Mouse (Mus musculus): ENCODE data around the gene Ly6g5c. TPM values are rescaled to one million over a fixed set of nuclear protein-coding genes. Genes with fewer than 3 reads are reported as not detected.

Ly6g5c gene
- polyA plus RNA-seq, 1 experiment from 2014 or later: not detected

DNA sequence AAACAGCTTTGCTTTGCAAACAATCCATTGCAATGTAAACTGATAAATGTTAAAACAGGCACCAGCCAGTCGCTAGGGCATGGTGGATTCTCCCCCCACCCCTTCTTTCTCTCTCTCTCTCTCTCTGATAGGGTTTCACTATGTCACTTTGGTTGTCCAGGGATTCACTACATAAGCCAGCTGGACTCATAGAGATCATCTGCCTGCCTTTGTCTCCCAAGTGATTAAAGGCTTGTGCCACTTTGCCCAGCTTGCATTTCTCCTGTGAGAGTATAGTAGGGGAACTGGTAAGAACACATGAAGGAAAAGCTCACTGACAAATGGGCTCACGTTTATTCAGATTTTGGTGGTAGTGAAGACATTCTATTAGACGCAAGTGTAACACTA, 24.1 kb downstream of the Ly6g5c start:
- ATAC-seq: no peak
- Histone ChIP-seq H3K27me3 (replicated peaks; ENCODE audit: insufficient read depth, low read length) (no peaks in the 10 kb centered on the region), H3K4me3 (ENCODE audit: low read depth, low read length) (no peak overlapping the region), H3K4me2 (replicated peaks; ENCODE audit: low read depth, low read length) (no peak overlapping the region), H3K9me3 (ENCODE audit: low read length) (no peaks in the 10 kb centered on the region), H3K27ac (ENCODE audit: low read length) (no peak overlapping the region), H3K36me3 (ENCODE audit: insufficient read depth, low read length) (no peaks in the 10 kb centered on the region), H3K4me1 (ENCODE audit: insufficient read depth, low read depth, low read length) (peaks cover 7% of the 10 kb centered on the region), H3K9ac (replicated peaks; ENCODE audit: low read depth) (no peak overlapping the region)
- TF ChIP-seq CTCF (IDR thresholded peaks at IDR 0.05) (no peak), EP300 (IDR thresholded peaks at IDR 0.05) (no peak)
- no peak for DNase-seq (ENCODE audit: low spot score)
- WGBS: 63% methylated on average over 3 of the region's 3 CpGs

DNA sequence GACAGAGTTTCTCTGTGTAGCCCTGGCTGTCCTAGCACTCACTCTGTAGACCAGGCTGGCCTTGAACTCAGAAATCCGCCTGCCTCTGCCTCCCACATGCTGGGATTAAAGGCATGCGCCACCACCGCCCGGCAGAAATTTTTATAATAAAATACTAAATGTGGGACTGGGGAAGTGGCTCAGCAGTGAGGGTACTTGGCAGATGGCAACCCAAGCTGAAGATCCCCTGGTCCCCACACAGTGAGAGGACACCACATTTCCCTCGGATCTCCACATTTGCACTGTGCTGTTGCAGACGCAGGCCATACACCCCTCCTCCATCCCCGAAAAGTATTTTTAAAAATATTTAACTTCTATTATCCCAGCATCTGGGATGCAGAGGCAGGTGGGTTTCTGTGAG, 25.4 kb downstream of the Ly6g5c start:
- H3K9ac ChIP-seq (replicated peaks; ENCODE audit: low read depth): no peak overlapping the region
- H3K4me2 ChIP-seq (replicated peaks; ENCODE audit: low read depth, low read length): no peak overlapping the region
- DNase-seq (ENCODE audit: low spot score): no peak
- no peak overlapping the region for H3K27ac ChIP-seq (ENCODE audit: low read length)
- no peaks in the 10 kb centered on the region for H3K36me3 ChIP-seq (ENCODE audit: insufficient read depth, low read length)
- WGBS: 95% methylated on average over 7 of the region's 7 CpGs
- H3K9me3 ChIP-seq (ENCODE audit: low read length): no peaks in the 10 kb centered on the region
- no peak overlapping the region for H3K4me3 ChIP-seq (ENCODE audit: low read depth, low read length)
- ATAC-seq: no peak
- TF ChIP-seq EP300 (IDR thresholded peaks at IDR 0.05): no peak
- no peaks in the 10 kb centered on the region for H3K27me3 ChIP-seq (replicated peaks; ENCODE audit: insufficient read depth, low read length)
- H3K4me1 ChIP-seq (ENCODE audit: insufficient read depth, low read depth, low read length): no peaks in the 10 kb centered on the region; the same call in none of the 2 replicates

DNA sequence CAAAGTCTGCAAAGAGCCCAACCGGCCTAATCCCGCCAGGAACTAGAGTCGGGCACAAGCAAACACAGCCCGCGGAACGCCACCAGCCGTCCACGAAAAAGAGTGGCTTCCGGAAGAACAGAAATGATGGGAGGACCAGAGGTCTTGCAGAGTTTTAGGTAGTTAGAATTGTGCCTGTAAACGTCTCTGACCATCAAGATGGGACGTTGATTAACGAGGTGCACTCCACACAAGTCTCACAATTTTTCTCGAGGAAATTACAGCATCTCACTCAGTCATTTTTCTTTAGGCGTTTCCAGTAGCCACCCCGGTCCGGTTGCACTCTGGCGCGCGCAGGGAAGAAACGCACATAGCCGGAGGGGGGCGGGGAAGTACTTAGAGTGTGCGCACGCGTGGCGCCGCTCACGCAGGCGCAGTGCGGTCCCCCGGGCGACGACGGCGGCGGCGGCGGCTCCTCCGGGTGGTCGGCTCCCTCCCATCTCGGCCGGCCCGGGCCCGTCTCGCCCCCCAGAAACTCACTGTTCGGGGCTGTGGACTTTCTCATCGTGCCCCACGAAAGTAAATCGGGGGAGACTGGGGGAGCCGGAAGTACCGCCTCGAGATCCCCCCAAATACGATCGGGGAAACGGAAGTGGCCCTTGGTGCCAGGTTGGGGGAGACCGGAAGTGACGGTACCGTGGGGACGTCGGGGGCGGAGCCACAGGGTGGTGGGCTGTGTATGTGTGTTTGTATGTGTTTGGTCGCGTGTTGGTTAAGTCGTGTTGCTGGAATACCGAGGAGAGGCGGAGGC, 26.9 kb downstream of the Ly6g5c start, which contains the start of gene Bag6:
Gene Bag6, plus strand, starts transcription at position 378 of the 790 bp plus-strand sequence.
- Histone ChIP-seq H3K4me1 (ENCODE audit: insufficient read depth, low read depth, low read length) (no peaks in the 10 kb centered on the region; the same call in none of the 2 replicates), H3K9me3 (ENCODE audit: low read length) (no peaks in the 10 kb centered on the region), H3K4me2 (replicated peaks; ENCODE audit: low read depth, low read length) (peak within 1 kb of the TSS; percentile 83), H3K36me3 (ENCODE audit: insufficient read depth, low read length) (peaks cover 13% of the 10 kb centered on the region; the same call in 1 of the 2 replicates), H3K27me3 (replicated peaks; ENCODE audit: insufficient read depth, low read length) (no peaks in the 10 kb centered on the region), H3K27ac (ENCODE audit: low read length) (peak within 1 kb of the TSS; percentile 93), H3K4me3 (ENCODE audit: low read depth, low read length) (peak within 1 kb of the TSS; percentile 76), H3K9ac (replicated peaks; ENCODE audit: low read depth) (peak within 1 kb of the TSS; percentile 69)
- DNase-seq (ENCODE audit: low spot score) (peak; percentile 98), ATAC-seq (peak; percentile 95)
- TF ChIP-seq EP300 (IDR thresholded peaks at IDR 0.05) (peak; percentile 89), CTCF (IDR thresholded peaks at IDR 0.05) (peak; percentile 31; the same call in 1 of the 2 replicates)
- 1% methylated on average over 66 of the region's 66 CpGs for WGBS

DNA sequence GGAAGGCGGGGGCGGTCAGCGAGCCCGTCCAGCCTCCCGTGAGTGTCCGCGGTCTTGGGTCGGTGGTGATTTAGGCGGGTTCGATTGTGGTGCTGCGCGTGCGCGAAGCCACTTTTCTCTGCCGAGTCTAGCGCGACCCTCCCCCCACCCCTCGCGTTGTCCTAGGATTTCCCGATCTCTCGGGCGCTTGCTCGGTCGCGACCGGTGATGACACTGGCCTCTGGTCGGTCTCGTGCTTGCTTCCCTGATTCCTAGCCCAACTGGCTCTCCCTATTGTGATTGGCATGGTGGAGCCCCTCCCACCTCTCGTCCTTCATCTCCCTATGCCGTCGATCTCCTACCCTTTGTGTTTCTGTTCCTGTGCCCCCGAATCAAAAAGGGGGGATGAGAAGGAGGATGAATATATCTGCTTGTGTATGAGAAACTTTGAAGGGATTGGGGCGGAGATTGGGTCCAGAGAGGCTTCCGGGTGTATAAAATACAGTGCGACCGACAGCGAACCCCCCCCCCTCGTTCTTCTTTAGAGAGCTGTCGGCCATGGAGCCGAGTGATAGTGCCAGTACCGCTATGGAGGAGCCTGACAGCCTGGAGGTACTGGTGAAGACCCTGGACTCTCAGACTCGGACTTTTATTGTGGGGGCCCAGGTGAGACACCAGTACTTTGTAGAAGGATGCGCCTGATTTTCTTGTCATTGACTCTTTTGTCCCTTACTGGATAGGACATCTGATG, 27.7 kb downstream of the Ly6g5c start:
- no peaks in the 10 kb centered on the region for H3K27me3 ChIP-seq (replicated peaks; ENCODE audit: insufficient read depth, low read length)
- peak overlapping the region; percentile 83 for H3K4me2 ChIP-seq (replicated peaks; ENCODE audit: low read depth, low read length)
- peaks cover 21% of the 10 kb centered on the region; the same call in 1 of the 2 replicates for H3K36me3 ChIP-seq (ENCODE audit: insufficient read depth, low read length)
- no peaks in the 10 kb centered on the region; the same call in 1 of the 2 replicates for H3K4me1 ChIP-seq (ENCODE audit: insufficient read depth, low read depth, low read length)
- DNase-seq (ENCODE audit: low spot score) (peak; percentile 83), ATAC-seq (peak; percentile 40)
- 1% methylated on average over 33 of the region's 43 CpGs for WGBS
- H3K27ac ChIP-seq (ENCODE audit: low read length): peak overlapping the region; percentile 93
- H3K9ac ChIP-seq (replicated peaks; ENCODE audit: low read depth): peak overlapping the region; percentile 69
- no peaks in the 10 kb centered on the region for H3K9me3 ChIP-seq (ENCODE audit: low read length)
- no peak for TF ChIP-seq CTCF (IDR thresholded peaks at IDR 0.05)
- no peak for TF ChIP-seq EP300 (IDR thresholded peaks at IDR 0.05)
- H3K4me3 ChIP-seq (ENCODE audit: low read depth, low read length): peak overlapping the region; percentile 76

DNA sequence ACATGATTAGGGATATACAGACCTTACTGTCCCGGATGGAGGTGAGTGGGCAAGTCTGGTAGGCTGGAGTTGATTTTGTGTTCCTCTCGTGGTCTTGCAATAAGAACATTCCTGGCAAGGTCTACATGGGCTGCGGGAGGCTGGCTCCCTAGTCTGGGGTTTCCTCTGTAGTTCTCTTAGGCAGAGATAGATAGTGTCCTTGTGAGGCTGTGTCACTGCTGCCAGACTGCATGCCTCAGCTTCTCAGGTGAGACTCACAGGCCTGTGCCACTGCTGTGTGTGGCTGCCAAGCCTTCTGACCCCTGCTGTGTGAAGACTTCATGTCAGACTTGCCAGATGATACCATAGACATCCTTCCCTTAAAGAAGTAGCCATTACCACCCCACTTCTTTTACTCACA, 31.2 kb downstream of the Ly6g5c start:
- Histone ChIP-seq H3K9ac (replicated peaks; ENCODE audit: low read depth) (no peak overlapping the region), H3K36me3 (ENCODE audit: insufficient read depth, low read length) (peaks cover 50% of the 10 kb centered on the region), H3K4me2 (replicated peaks; ENCODE audit: low read depth, low read length) (no peak overlapping the region), H3K4me1 (ENCODE audit: insufficient read depth, low read depth, low read length) (no peaks in the 10 kb centered on the region; the same call in 1 of the 2 replicates), H3K27ac (ENCODE audit: low read length) (no peak overlapping the region), H3K9me3 (ENCODE audit: low read length) (no peaks in the 10 kb centered on the region), H3K4me3 (ENCODE audit: low read depth, low read length) (no peak overlapping the region), H3K27me3 (replicated peaks; ENCODE audit: insufficient read depth, low read length) (no peaks in the 10 kb centered on the region)
- WGBS: 67% methylated on average over 3 of the region's 3 CpGs
- TF ChIP-seq EP300 (IDR thresholded peaks at IDR 0.05) (no peak), CTCF (IDR thresholded peaks at IDR 0.05) (no peak)
- DNase-seq (ENCODE audit: low spot score) (no peak), ATAC-seq (no peak)

DNA sequence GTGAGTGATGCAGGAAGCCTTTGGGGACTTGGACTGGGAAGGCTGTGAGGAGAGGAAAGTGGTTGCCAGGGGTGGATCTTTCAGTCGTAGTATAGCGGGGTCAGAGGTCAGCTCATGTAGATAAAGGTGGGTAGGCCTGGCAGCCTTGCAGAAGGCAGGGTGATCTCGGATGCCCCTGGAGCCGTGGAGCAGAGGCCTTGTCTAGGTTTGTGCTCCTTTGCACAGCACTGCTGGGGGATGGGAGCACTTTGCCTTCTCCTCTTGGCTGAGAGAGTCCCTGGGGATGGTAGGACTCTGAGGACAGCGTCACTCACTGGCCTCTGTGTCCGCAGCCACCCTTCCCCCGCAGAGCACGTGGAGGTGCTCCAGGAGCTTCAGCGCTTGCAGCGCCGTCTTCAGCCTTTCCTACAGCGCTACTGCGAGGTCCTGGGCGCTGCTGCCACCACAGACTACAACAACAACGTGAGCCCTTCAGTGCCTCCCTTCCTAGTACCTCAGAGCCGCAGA, 32.5 kb downstream of the Ly6g5c start:
- no peak for TF ChIP-seq CTCF (IDR thresholded peaks at IDR 0.05)
- TF ChIP-seq EP300 (IDR thresholded peaks at IDR 0.05): no peak
- Histone ChIP-seq H3K27ac (ENCODE audit: low read length) (no peak overlapping the region; the same call in 1 of the 2 replicates), H3K9ac (replicated peaks; ENCODE audit: low read depth) (no peak overlapping the region), H3K4me2 (replicated peaks; ENCODE audit: low read depth, low read length) (no peak overlapping the region), H3K4me1 (ENCODE audit: insufficient read depth, low read depth, low read length) (no peaks in the 10 kb centered on the region; the same call in 1 of the 2 replicates), H3K4me3 (ENCODE audit: low read depth, low read length) (no peak overlapping the region), H3K27me3 (replicated peaks; ENCODE audit: insufficient read depth, low read length) (no peaks in the 10 kb centered on the region), H3K36me3 (ENCODE audit: insufficient read depth, low read length) (peaks cover 61% of the 10 kb centered on the region), H3K9me3 (ENCODE audit: low read length) (no peaks in the 10 kb centered on the region)
- ATAC-seq (no peak), DNase-seq (ENCODE audit: low spot score) (no peak)
- 73% methylated on average over 16 of the region's 16 CpGs for WGBS

Measured in lung, postnatal 0 days (tissue).